Mouse (Mus musculus): ENCODE measurements at regions not wholly inside any gene's neighbourhood (a gene's known extent, or its start where the extent isn't known, plus 50 kb on each side); places are given as distances from the start of the nearest gene placed in this dataset.

DNA sequence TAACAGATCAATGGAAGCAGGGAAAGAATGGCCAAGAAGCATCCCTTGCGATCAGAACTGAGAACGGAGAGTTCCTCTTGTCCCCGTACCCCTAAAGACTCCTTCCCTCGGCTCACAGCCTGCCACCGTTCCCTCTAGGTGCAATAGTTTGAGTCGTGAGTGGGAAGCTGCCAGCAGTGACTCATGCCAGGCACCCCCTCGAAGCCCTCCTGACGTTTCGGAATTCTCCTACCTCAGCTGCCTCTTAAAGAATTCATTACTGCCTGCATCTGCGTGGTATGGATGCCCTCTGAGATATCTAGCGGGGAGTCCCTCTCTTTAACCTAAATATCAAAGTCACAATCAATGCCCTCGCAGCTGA is 92.2 kb upstream of the Spon1 start:
- Histone ChIP-seq H3K4me3 (no peak overlapping the region), H3K4me1 (peaks cover 26% of the 10 kb centered on the region), H3K27me3 (ENCODE audit: low read depth, poor library complexity, severe bottlenecking) (no peaks in the 10 kb centered on the region), H3K9me3 (replicated peaks) (no peaks in the 10 kb centered on the region), H3K27ac (replicated peaks) (peak overlapping the region; percentile 82), H3K36me3 (no peaks in the 10 kb centered on the region)
- WGBS, result 77% methylated on average over 12 of the region's 12 CpGs
- no peak for DNase-seq (ENCODE audit: low spot score)

GRCm38 (mm10) chr7:113682271-113682670 is 83.5 kb upstream of the Spon1 start:
- Histone ChIP-seq H3K27me3 (ENCODE audit: low read depth, poor library complexity, severe bottlenecking) (no peaks in the 10 kb centered on the region), H3K36me3 (no peaks in the 10 kb centered on the region), H3K27ac (replicated peaks) (no peak overlapping the region), H3K4me3 (no peak overlapping the region), H3K4me1 (peaks cover 12% of the 10 kb centered on the region), H3K9me3 (replicated peaks) (no peaks in the 10 kb centered on the region)
- DNase-seq (ENCODE audit: low spot score), result no peak
- 89% methylated on average over 5 of the region's 5 CpGs for WGBS

DNA sequence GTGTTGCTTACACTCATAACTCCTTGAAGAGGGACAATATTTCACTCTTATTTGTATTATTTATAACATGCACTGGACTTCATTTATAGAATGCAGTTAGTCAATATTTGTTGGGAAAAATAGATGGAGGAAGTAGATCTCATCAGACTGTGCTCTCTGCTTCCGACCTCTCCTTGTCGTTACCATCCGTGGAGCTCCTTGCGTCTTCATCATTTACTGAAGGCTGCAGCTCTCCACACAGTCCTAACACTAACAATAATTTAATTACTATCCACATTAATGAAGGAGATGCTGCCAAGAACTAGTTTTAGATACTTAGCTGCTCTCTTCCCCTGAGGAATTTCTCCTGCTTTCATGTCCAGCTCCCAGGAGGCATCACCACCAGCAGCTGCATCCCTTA is 80.4 kb upstream of the Spon1 start:
- Histone ChIP-seq H3K9me3 (replicated peaks) (no peaks in the 10 kb centered on the region), H3K4me3 (no peak overlapping the region), H3K4me1 (peaks cover 24% of the 10 kb centered on the region), H3K27ac (replicated peaks) (no peak overlapping the region), H3K36me3 (no peaks in the 10 kb centered on the region), H3K27me3 (ENCODE audit: low read depth, poor library complexity, severe bottlenecking) (no peaks in the 10 kb centered on the region)
- WGBS, result 96% methylated on average over 4 of the region's 4 CpGs
- DNase-seq (ENCODE audit: low spot score), result no peak

DNA sequence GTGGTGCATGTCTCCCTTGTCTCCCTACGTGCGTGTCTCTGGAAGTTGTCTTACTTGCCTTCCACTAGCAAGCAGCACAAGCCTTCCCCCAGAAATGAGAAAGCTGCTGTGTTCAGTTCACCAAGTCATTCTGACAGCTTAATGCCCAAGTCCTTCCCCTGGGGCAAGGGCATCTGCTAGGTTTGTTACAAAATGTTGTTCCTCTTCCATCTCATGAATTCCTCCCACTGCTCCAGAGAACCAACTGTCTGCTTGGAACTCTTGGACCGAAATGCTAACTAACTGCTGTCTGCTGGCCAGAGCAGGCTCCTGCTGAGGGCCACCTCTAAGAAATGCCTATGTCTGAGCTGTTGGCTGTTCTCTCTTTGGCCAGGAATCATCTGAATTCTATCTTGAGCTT is 79.3 kb upstream of the Spon1 start:
- no peaks in the 10 kb centered on the region for H3K9me3 ChIP-seq (replicated peaks)
- no peak for DNase-seq (ENCODE audit: low spot score)
- peak overlapping the region; percentile 73 for H3K27ac ChIP-seq (replicated peaks)
- no peak overlapping the region for H3K4me3 ChIP-seq
- peaks cover 25% of the 10 kb centered on the region for H3K4me1 ChIP-seq
- WGBS, result 74% methylated on average over 3 of the region's 3 CpGs
- no peaks in the 10 kb centered on the region for H3K36me3 ChIP-seq
- H3K27me3 ChIP-seq (ENCODE audit: low read depth, poor library complexity, severe bottlenecking), result no peaks in the 10 kb centered on the region

DNA sequence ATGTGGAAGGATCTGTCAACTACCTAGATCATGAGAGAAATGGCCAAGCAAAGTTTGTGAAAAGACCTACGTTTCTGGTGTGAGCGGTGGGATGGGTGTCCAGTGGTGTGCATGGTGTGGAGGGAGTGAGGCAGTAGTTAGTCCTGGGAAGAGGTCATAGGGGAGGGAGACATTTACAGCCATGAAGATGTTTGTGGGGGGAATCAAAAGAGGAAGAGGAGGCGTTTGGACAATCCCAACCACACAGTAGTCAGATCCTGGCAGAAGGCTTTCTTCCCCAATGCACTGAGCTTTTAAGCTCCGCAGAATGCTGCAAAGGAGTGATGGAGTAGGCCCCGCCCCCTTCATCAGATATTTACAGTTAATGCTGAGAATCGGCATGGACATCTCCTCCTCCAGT is 78.2 kb upstream of the Spon1 start:
- Histone ChIP-seq H3K4me1 (peaks cover 32% of the 10 kb centered on the region), H3K36me3 (no peaks in the 10 kb centered on the region), H3K4me3 (no peak overlapping the region), H3K9me3 (replicated peaks) (no peaks in the 10 kb centered on the region), H3K27me3 (ENCODE audit: low read depth, poor library complexity, severe bottlenecking) (no peaks in the 10 kb centered on the region), H3K27ac (replicated peaks) (peak overlapping the region; percentile 73)
- 82% methylated on average over 6 of the region's 6 CpGs for WGBS
- no peak for DNase-seq (ENCODE audit: low spot score)

- peak; percentile 56 for DNase-seq (ENCODE audit: low spot score)
- H3K9me3 ChIP-seq (replicated peaks), result no peaks in the 10 kb centered on the region
- H3K4me1 ChIP-seq, result peaks cover 33% of the 10 kb centered on the region
- no peaks in the 10 kb centered on the region for H3K36me3 ChIP-seq
- H3K27me3 ChIP-seq (ENCODE audit: low read depth, poor library complexity, severe bottlenecking), result no peaks in the 10 kb centered on the region
- peak overlapping the region; percentile 73 for H3K27ac ChIP-seq (replicated peaks)
- no peak overlapping the region for H3K4me3 ChIP-seq
- WGBS, result 60% methylated on average over 8 of the region's 8 CpGs
Observed at GRCm38 (mm10) chr7:113688231-113688669, 77.5 kb upstream of the Spon1 start.

GRCm38 (mm10) chr7:113688717-113689116 is 77.1 kb upstream of the Spon1 start:
- Histone ChIP-seq H3K9me3 (replicated peaks) (no peaks in the 10 kb centered on the region), H3K36me3 (no peaks in the 10 kb centered on the region), H3K27me3 (ENCODE audit: low read depth, poor library complexity, severe bottlenecking) (no peaks in the 10 kb centered on the region), H3K4me3 (no peak overlapping the region), H3K4me1 (peaks cover 37% of the 10 kb centered on the region), H3K27ac (replicated peaks) (0 out of 2 replicates have a peak overlapping the region, but pooled peaks have one; percentile 4)
- no peak for DNase-seq (ENCODE audit: low spot score)
- WGBS, result 94% methylated on average over 1 of the region's 1 CpGs

GRCm38 (mm10) chr7:113689131-113689530 is 76.7 kb upstream of the Spon1 start:
- Histone ChIP-seq H3K4me1 (peaks cover 42% of the 10 kb centered on the region), H3K27ac (replicated peaks) (0 out of 2 replicates have a peak overlapping the region, but pooled peaks have one; percentile 4), H3K9me3 (replicated peaks) (no peaks in the 10 kb centered on the region), H3K36me3 (no peaks in the 10 kb centered on the region), H3K4me3 (no peak overlapping the region), H3K27me3 (ENCODE audit: low read depth, poor library complexity, severe bottlenecking) (no peaks in the 10 kb centered on the region)
- 81% methylated on average over 2 of the region's 2 CpGs for WGBS
- no peak for DNase-seq (ENCODE audit: low spot score)

DNA sequence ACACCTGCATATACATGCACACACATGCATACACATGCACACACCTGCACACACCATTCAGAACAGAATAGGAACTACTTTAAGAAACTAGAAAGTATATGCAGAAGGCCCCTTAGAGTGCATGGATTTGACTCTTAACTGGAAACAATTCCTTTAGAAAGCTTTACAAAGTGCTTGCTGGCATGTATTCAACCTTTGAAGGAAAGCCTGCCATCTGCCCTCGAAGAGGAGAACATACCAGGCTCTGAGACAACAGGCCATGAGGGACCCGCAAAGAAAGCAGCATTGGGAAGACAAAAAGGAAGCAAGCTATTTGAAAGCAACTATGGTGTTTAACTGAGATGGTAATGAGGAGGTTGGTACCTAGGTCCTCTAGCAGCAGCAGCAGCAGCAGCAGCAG is 74.0 kb upstream of the Spon1 start:
- no peak for DNase-seq (ENCODE audit: low spot score)
- H3K27ac ChIP-seq (replicated peaks), result peak overlapping the region; percentile 29; the same call in 1 of the 2 replicates
- H3K9me3 ChIP-seq (replicated peaks), result no peaks in the 10 kb centered on the region
- H3K4me3 ChIP-seq, result no peak overlapping the region
- H3K36me3 ChIP-seq, result no peaks in the 10 kb centered on the region
- peaks cover 45% of the 10 kb centered on the region for H3K4me1 ChIP-seq
- H3K27me3 ChIP-seq (ENCODE audit: low read depth, poor library complexity, severe bottlenecking), result no peaks in the 10 kb centered on the region
- 78% methylated on average over 2 of the region's 2 CpGs for WGBS

DNA sequence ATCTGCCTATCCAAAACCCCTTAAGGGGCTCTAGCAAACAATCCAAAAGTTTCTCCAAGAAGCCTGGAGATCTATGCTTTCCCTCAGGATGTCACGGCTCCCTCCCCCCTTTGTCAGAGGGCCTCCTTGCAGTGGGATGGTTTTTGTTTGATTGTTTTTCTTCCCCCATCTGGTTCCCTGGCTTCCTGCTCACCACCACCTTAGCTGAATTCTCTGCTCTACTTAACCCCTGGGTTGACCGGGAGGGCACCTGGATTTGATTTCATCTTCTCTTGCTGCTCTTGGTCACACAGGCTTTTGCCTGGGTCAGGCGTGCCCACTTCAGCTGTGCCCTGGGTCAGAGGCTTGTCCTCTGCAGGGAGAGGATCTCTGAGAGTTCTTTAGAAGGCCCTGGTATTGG is 72.3 kb upstream of the Spon1 start:
- Histone ChIP-seq H3K9me3 (replicated peaks) (no peaks in the 10 kb centered on the region), H3K36me3 (no peaks in the 10 kb centered on the region), H3K4me3 (no peak overlapping the region), H3K27me3 (ENCODE audit: low read depth, poor library complexity, severe bottlenecking) (no peaks in the 10 kb centered on the region), H3K4me1 (peaks cover 29% of the 10 kb centered on the region), H3K27ac (replicated peaks) (peak overlapping the region; percentile 71)
- 63% methylated on average over 3 of the region's 3 CpGs for WGBS
- DNase-seq (ENCODE audit: low spot score), result no peak

GRCm38 (mm10) chr7:113694466-113694865 is 71.3 kb upstream of the Spon1 start:
- Histone ChIP-seq H3K9me3 (replicated peaks) (no peaks in the 10 kb centered on the region), H3K27me3 (ENCODE audit: low read depth, poor library complexity, severe bottlenecking) (no peaks in the 10 kb centered on the region), H3K27ac (replicated peaks) (peak overlapping the region; percentile 71), H3K4me3 (no peak overlapping the region), H3K4me1 (peaks cover 26% of the 10 kb centered on the region), H3K36me3 (no peaks in the 10 kb centered on the region)
- DNase-seq (ENCODE audit: low spot score), result no peak
- 70% methylated on average over 5 of the region's 5 CpGs for WGBS

DNA sequence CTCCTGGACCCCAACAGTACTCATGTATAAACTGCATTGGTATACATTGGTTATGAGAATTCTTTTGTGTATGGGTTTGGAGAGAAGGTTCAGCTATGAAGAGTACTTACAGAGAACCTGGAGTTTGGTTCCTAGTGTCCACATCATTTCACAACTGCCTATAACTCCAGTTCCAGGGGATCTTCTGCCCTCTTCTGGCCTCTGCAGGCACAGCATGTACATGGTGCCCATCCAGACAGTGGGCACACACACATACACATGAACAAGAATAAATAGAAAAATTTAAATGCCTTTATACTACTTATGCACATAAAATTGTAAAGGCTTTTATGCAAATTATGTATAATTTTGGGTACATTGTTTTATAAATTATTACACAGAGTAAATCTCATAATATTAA is 59.9 kb upstream of the Spon1 start:
- Histone ChIP-seq H3K36me3 (no peaks in the 10 kb centered on the region), H3K27ac (replicated peaks) (no peak overlapping the region), H3K4me3 (no peak overlapping the region), H3K9me3 (replicated peaks) (no peaks in the 10 kb centered on the region), H3K27me3 (ENCODE audit: low read depth, poor library complexity, severe bottlenecking) (no peaks in the 10 kb centered on the region), H3K4me1 (peaks cover 11% of the 10 kb centered on the region)
- DNase-seq (ENCODE audit: low spot score), result no peak

GRCm38 (mm10) chr7:113707596-113707995 is 58.2 kb upstream of the Spon1 start:
- Histone ChIP-seq H3K27me3 (ENCODE audit: low read depth, poor library complexity, severe bottlenecking) (no peaks in the 10 kb centered on the region), H3K4me1 (peaks cover 12% of the 10 kb centered on the region), H3K36me3 (no peaks in the 10 kb centered on the region), H3K4me3 (no peak overlapping the region), H3K9me3 (replicated peaks) (no peaks in the 10 kb centered on the region), H3K27ac (replicated peaks) (no peak overlapping the region)
- no peak for DNase-seq (ENCODE audit: low spot score)
- 82% methylated on average over 2 of the region's 2 CpGs for WGBS
